Mouse (Mus musculus): ENCODE data around the gene Zbtb7b. TPM values are rescaled to one million over a fixed set of nuclear protein-coding genes. Genes with fewer than 3 reads are reported as not detected.

Gene Zbtb7b
- total and polyA plus RNA-seq, 3 experiments, result 23.3 to 123 (median 34.2) TPM

- Histone ChIP-seq H3K4me3 (ENCODE audit: low read depth, low read length) (no peak overlapping the region), H3K27me3 (ENCODE audit: insufficient read depth, low read length) (peaks cover 80% of the 10 kb centered on the region), H3K36me3 (replicated peaks) (no peaks in the 10 kb centered on the region), H3K9me3 (replicated peaks) (no peaks in the 10 kb centered on the region), H3K4me1 (ENCODE audit: insufficient read depth, low read depth, low read length) (peaks cover 13% of the 10 kb centered on the region)
- no peak for TF ChIP-seq POLR2AphosphoS5 (IDR thresholded peaks at IDR 0.05; ENCODE audit: insufficient replicate concordance, low read depth, low read length)
- no peak for TF ChIP-seq GATA2 (IDR thresholded peaks at IDR 0.05; ENCODE audit: borderline replicate concordance, low read depth, low read length)
- no peak for TF ChIP-seq CTCF (IDR thresholded peaks at IDR 0.05; ENCODE audit: low read depth, low read length)
- TF ChIP-seq GATA1 (IDR thresholded peaks at IDR 0.05; ENCODE audit: borderline replicate concordance, low read length), result no peak
- TF ChIP-seq TAL1 (conservative IDR thresholded peaks at IDR 0.05; ENCODE audit: low read depth, low read length), result no peak
- DNase-seq (ENCODE audit: low spot score) (no peak), ATAC-seq (ENCODE audit: extremely low read depth, insufficient number of reproducible peaks, low FRiP score, poor library complexity, severe bottlenecking) (no peak)
Measured at GRCm38 (mm10) chr3:89347916-89348315, 46.7 kb downstream of the Zbtb7b start.

GRCm38 (mm10) chr3:89346815-89347540 is 47.6 kb downstream of the Zbtb7b start:
- Histone ChIP-seq H3K36me3 (replicated peaks) (no peaks in the 10 kb centered on the region), H3K9me3 (replicated peaks) (no peaks in the 10 kb centered on the region), H3K27me3 (ENCODE audit: insufficient read depth, low read length) (peaks cover 77% of the 10 kb centered on the region), H3K4me3 (ENCODE audit: low read depth, low read length) (no peak overlapping the region), H3K4me1 (ENCODE audit: insufficient read depth, low read depth, low read length) (peaks cover 13% of the 10 kb centered on the region)
- TF ChIP-seq POLR2AphosphoS5 (IDR thresholded peaks at IDR 0.05; ENCODE audit: insufficient replicate concordance, low read depth, low read length), result no peak
- TF ChIP-seq GATA2 (IDR thresholded peaks at IDR 0.05; ENCODE audit: borderline replicate concordance, low read depth, low read length), result no peak
- no peak for TF ChIP-seq CTCF (IDR thresholded peaks at IDR 0.05; ENCODE audit: low read depth, low read length)
- TF ChIP-seq TAL1 (conservative IDR thresholded peaks at IDR 0.05; ENCODE audit: low read depth, low read length), result no peak
- TF ChIP-seq GATA1 (IDR thresholded peaks at IDR 0.05; ENCODE audit: borderline replicate concordance, low read length), result no peak
- no peak for ATAC-seq (ENCODE audit: extremely low read depth, insufficient number of reproducible peaks, low FRiP score, poor library complexity, severe bottlenecking)
- DNase-seq (ENCODE audit: low spot score), result no peak

- DNase-seq (ENCODE audit: low spot score), result no peak
- TF ChIP-seq GATA1 (IDR thresholded peaks at IDR 0.05; ENCODE audit: borderline replicate concordance, low read length) (no peak), POLR2AphosphoS5 (IDR thresholded peaks at IDR 0.05; ENCODE audit: insufficient replicate concordance, low read depth, low read length) (no peak), CTCF (IDR thresholded peaks at IDR 0.05; ENCODE audit: low read depth, low read length) (no peak), TAL1 (conservative IDR thresholded peaks at IDR 0.05; ENCODE audit: low read depth, low read length) (no peak), GATA2 (IDR thresholded peaks at IDR 0.05; ENCODE audit: borderline replicate concordance, low read depth, low read length) (no peak)
- Histone ChIP-seq H3K9me3 (replicated peaks) (no peaks in the 10 kb centered on the region), H3K4me1 (ENCODE audit: insufficient read depth, low read depth, low read length) (peaks cover 8% of the 10 kb centered on the region), H3K4me3 (ENCODE audit: low read depth, low read length) (no peak overlapping the region), H3K36me3 (replicated peaks) (no peaks in the 10 kb centered on the region), H3K27me3 (ENCODE audit: insufficient read depth, low read length) (peaks cover 75% of the 10 kb centered on the region)
- ATAC-seq (ENCODE audit: extremely low read depth, insufficient number of reproducible peaks, low FRiP score, poor library complexity, severe bottlenecking), result no peak
Measured at GRCm38 (mm10) chr3:89343279-89343678, 51.3 kb downstream of the Zbtb7b start.

GRCm38 (mm10) chr3:89341794-89342193 is 52.8 kb downstream of the Zbtb7b start:
- peaks cover 79% of the 10 kb centered on the region for H3K27me3 ChIP-seq (ENCODE audit: insufficient read depth, low read length)
- no peaks in the 10 kb centered on the region for H3K36me3 ChIP-seq (replicated peaks)
- H3K9me3 ChIP-seq (replicated peaks), result no peaks in the 10 kb centered on the region
- TF ChIP-seq GATA1 (IDR thresholded peaks at IDR 0.05; ENCODE audit: borderline replicate concordance, low read length) (no peak), POLR2AphosphoS5 (IDR thresholded peaks at IDR 0.05; ENCODE audit: insufficient replicate concordance, low read depth, low read length) (no peak)
- H3K4me3 ChIP-seq (ENCODE audit: low read depth, low read length), result no peak overlapping the region
- H3K4me1 ChIP-seq (ENCODE audit: insufficient read depth, low read depth, low read length), result peaks cover 15% of the 10 kb centered on the region
- no peak for DNase-seq (ENCODE audit: low spot score)
- no peak for ATAC-seq (ENCODE audit: extremely low read depth, insufficient number of reproducible peaks, low FRiP score, poor library complexity, severe bottlenecking)

- H3K36me3 ChIP-seq (replicated peaks), result no peaks in the 10 kb centered on the region
- no peak overlapping the region for H3K4me3 ChIP-seq (ENCODE audit: low read depth, low read length)
- H3K27me3 ChIP-seq (ENCODE audit: insufficient read depth, low read length), result peaks cover 83% of the 10 kb centered on the region
- TF ChIP-seq POLR2AphosphoS5 (IDR thresholded peaks at IDR 0.05; ENCODE audit: insufficient replicate concordance, low read depth, low read length) (no peak), CTCF (IDR thresholded peaks at IDR 0.05; ENCODE audit: low read depth, low read length) (peak; percentile 91)
- H3K9me3 ChIP-seq (replicated peaks), result no peaks in the 10 kb centered on the region
- DNase-seq (ENCODE audit: low spot score), result peak; percentile 73
- peak; percentile 49; the same call in 1 of the 2 replicates for ATAC-seq (ENCODE audit: extremely low read depth, insufficient number of reproducible peaks, low FRiP score, poor library complexity, severe bottlenecking)
- peaks cover 15% of the 10 kb centered on the region for H3K4me1 ChIP-seq (ENCODE audit: insufficient read depth, low read depth, low read length)
Measured at GRCm38 (mm10) chr3:89340465-89340864, 54.1 kb downstream of the Zbtb7b start.

- no peak for ATAC-seq (ENCODE audit: extremely low read depth, insufficient number of reproducible peaks, low FRiP score, poor library complexity, severe bottlenecking)
- H3K9me3 ChIP-seq (replicated peaks), result no peaks in the 10 kb centered on the region
- peaks cover 84% of the 10 kb centered on the region for H3K27me3 ChIP-seq (ENCODE audit: insufficient read depth, low read length)
- peaks cover 15% of the 10 kb centered on the region for H3K4me1 ChIP-seq (ENCODE audit: insufficient read depth, low read depth, low read length)
- H3K4me3 ChIP-seq (ENCODE audit: low read depth, low read length), result no peak overlapping the region
- DNase-seq (ENCODE audit: low spot score), result peak; percentile 47
- TF ChIP-seq CTCF (IDR thresholded peaks at IDR 0.05; ENCODE audit: low read depth, low read length) (peak; percentile 95), GATA2 (IDR thresholded peaks at IDR 0.05; ENCODE audit: borderline replicate concordance, low read depth, low read length) (no peak)
- H3K36me3 ChIP-seq (replicated peaks), result no peaks in the 10 kb centered on the region
Measured at GRCm38 (mm10) chr3:89339416-89339815, 55.2 kb downstream of the Zbtb7b start.
